9 mouse cellular contexts compared by ENCODE assay signal in the genomic region with DNA sequence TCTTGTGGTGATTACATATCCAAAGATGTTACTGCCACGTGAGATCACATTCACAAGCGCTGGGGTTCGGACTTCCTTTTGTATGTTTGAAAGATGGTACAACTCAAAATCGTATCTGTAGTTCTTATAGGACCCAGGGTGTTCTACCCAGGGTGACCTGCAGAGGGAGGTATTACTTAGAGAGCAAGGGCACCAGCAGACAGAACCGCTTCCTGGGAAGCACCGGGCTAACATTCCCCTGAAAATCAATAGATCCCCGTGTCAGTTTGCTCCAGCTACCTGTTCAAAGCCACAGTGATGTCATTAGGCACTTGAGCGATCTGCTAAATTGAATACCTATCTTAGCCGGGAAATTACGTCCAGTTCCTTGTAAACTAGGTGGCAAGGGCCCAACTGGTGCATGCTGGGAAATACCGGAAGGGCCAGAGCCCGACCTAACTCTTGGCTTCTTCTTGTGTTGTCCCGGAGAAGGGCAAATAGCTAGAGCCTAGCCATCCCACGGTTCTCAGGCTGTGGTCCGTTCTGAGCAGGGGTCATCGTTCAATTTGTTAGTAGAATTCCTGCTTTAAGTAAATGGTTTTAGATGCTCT. TPM values are rescaled to one million over a fixed set of nuclear protein-coding genes. Genes with fewer than 3 reads are reported as not detected.
DNase-seq lines count a peak whose midpoint lies in the region; ATAC-seq and TF ChIP-seq lines count a peak whose summit lies in the region.
"Had no signal": no experiment of that assay in that cellular context is flagged by ENCODE, and none has a peak within 500 bp of the region (broad histone marks: within the 10 kb centered on the region; RNA-seq: fewer than 3 reads in every experiment).

No protein-coding gene starts in this region.

- peak; percentile 73 for DNase-seq in intestine, embryonic 14.5 days (ENCODE audit: low spot score)
- DNase-seq in brain, adult 2 months (ENCODE audit: low read depth, low spot score): peak; percentile 63
- DNase-seq in gastrocnemius, postnatal 14 days: peak; percentile 61
- DNase-seq in layer of hippocampus, adult 9-11 months: peak; percentile 59
- DNase-seq in thymus, postnatal 4 days: peak; percentile 78

- 0 out of 2 replicates have a peak, but pooled peaks cover 2% of the 10 kb centered on the region for H3K9me3 ChIP-seq in intestine, embryonic 14.5 days (ENCODE audit: control insufficient read depth, low read length)
- H3K9me3 ChIP-seq in intestine, embryonic 15.5 days: no peaks in the 10 kb centered on the region
- H3K9me3 ChIP-seq in ES-Bruce4 (replicated peaks; ENCODE audit: control insufficient read depth, insufficient read depth, low read length, poor library complexity, severe bottlenecking): no peaks in the 10 kb centered on the region
- H3K9me3 ChIP-seq: embryonic facial prominence, embryonic 13.5 days had no signal

- intact Hi-C loops in gastrocnemius, postnatal 14 days (cut with DNase I; ENCODE audit: low total_unique reads): no loop called here

- H3K4me2 ChIP-seq in intestine, embryonic 14.5 days (ENCODE audit: low read length): no peak overlapping the region
- H3K4me2 ChIP-seq in intestine, embryonic 15.5 days (replicated peaks): no peak overlapping the region
- peak overlapping the region; percentile 18 for H3K4me2 ChIP-seq in myocyte (ENCODE audit: low read depth)
- H3K4me2 ChIP-seq: embryonic facial prominence, embryonic 13.5 days had no signal

- H3K4me3 ChIP-seq in intestine, embryonic 14.5 days (ENCODE audit: low read depth, low read length): no peak overlapping the region
- H3K4me3 ChIP-seq in intestine, embryonic 15.5 days (replicated peaks): no peak overlapping the region
- H3K4me3 ChIP-seq in ES-Bruce4 (ENCODE audit: low read depth, low read length): no peak overlapping the region
- H3K4me3 ChIP-seq in myocyte: no peak overlapping the region
- H3K4me3 ChIP-seq: embryonic facial prominence, embryonic 13.5 days had no signal

- H3K9ac ChIP-seq in intestine, embryonic 14.5 days (ENCODE audit: low read length): no peak overlapping the region
- no peak overlapping the region for H3K9ac ChIP-seq in intestine, embryonic 15.5 days
- no peak overlapping the region for H3K9ac ChIP-seq in ES-Bruce4 (ENCODE audit: low read depth, poor library complexity, severe bottlenecking)
- H3K9ac ChIP-seq: embryonic facial prominence, embryonic 13.5 days had no signal

- H3K27me3 ChIP-seq in intestine, embryonic 14.5 days (replicated peaks; ENCODE audit: control insufficient read depth, insufficient read depth, low read length): no peaks in the 10 kb centered on the region
- H3K27me3 ChIP-seq in intestine, embryonic 15.5 days (replicated peaks): no peaks in the 10 kb centered on the region
- H3K27me3 ChIP-seq in ES-Bruce4 (ENCODE audit: control insufficient read depth, insufficient read depth, low read length, poor library complexity, severe bottlenecking) (no peaks in the 10 kb centered on the region), myocyte (ENCODE audit: control insufficient read depth, insufficient read depth, insufficient read length) (no peaks in the 10 kb centered on the region)
- H3K27me3 ChIP-seq: embryonic facial prominence, embryonic 13.5 days had no signal

- H3K27ac ChIP-seq in intestine, embryonic 14.5 days (ENCODE audit: low read depth): no peak overlapping the region
- no peak overlapping the region for H3K27ac ChIP-seq in intestine, embryonic 15.5 days
- no peak overlapping the region for H3K27ac ChIP-seq in ES-Bruce4 (ENCODE audit: insufficient read depth, low read length)
- H3K27ac ChIP-seq: embryonic facial prominence, embryonic 13.5 days had no signal

- TF ChIP-seq CTCF in ES-Bruce4 (IDR thresholded peaks at IDR 0.05; ENCODE audit: low read depth, low read length): peak; percentile 56

- no peaks in the 10 kb centered on the region for H3K36me3 ChIP-seq in intestine, embryonic 14.5 days (ENCODE audit: control insufficient read depth, insufficient read depth, low read length)
- no peaks in the 10 kb centered on the region for H3K36me3 ChIP-seq in intestine, embryonic 15.5 days
- H3K36me3 ChIP-seq in ES-Bruce4 (ENCODE audit: control insufficient read depth, insufficient read depth, low read length, poor library complexity, severe bottlenecking) (no peaks in the 10 kb centered on the region), myocyte (ENCODE audit: control insufficient read depth, insufficient read depth) (no peaks in the 10 kb centered on the region)
- H3K36me3 ChIP-seq: embryonic facial prominence, embryonic 13.5 days had no signal

- H3K4me1 ChIP-seq in intestine, embryonic 14.5 days (replicated peaks; ENCODE audit: control insufficient read depth, insufficient read depth, low read length): no peaks in the 10 kb centered on the region
- H3K4me1 ChIP-seq in intestine, embryonic 15.5 days (replicated peaks): peaks cover 8% of the 10 kb centered on the region
- peaks cover 2% of the 10 kb centered on the region for H3K4me1 ChIP-seq in ES-Bruce4 (ENCODE audit: control insufficient read depth, insufficient read depth, low read length)
- H3K4me1 ChIP-seq: embryonic facial prominence, embryonic 13.5 days had no signal

- no peak overlapping the region for H3ac ChIP-seq in myocyte (ENCODE audit: control insufficient read depth, insufficient read length)

- TF ChIP-seq EP300 in ES-Bruce4 (IDR thresholded peaks at IDR 0.05; ENCODE audit: insufficient read depth, low read depth, low read length): no peak

- no peak for TF ChIP-seq POLR2A in ES-Bruce4 (IDR thresholded peaks at IDR 0.05; ENCODE audit: insufficient read depth, low read length)
- no peak for TF ChIP-seq POLR2A in myocyte (IDR thresholded peaks at IDR 0.05; ENCODE audit: insufficient read length, low read depth)

- no peaks in the 10 kb centered on the region for H3K79me2 ChIP-seq in myocyte (ENCODE audit: control insufficient read depth, insufficient read depth)

- WGBS in intestine, embryonic 14.5 days: 50% methylated on average over 16 of the region's 16 CpGs
- WGBS in intestine, embryonic 15.5 days: 48% methylated on average over 16 of the region's 16 CpGs

- ATAC-seq in intestine, embryonic 14.5 days (replicated peaks; ENCODE audit: low FRiP score, low TSS enrichment, low read depth): no peak
- no peak for ATAC-seq in intestine, embryonic 15.5 days

TF ChIP-seq in myocyte, 11 proteins besides CTCF, POLR2A, EP300 and RAD21:
- TF ChIP-seq SRF (IDR thresholded peaks at IDR 0.05; ENCODE audit: control insufficient read depth, insufficient read length, low read depth) (no peak), POLR2AphosphoS2 (IDR thresholded peaks at IDR 0.05; ENCODE audit: insufficient read length, low read depth) (no peak), MAX (IDR thresholded peaks at IDR 0.05; ENCODE audit: low read depth) (no peak), MYOG (IDR thresholded peaks at IDR 0.05; ENCODE audit: control insufficient read depth in 1 of 3, insufficient read depth in 1 of 3, insufficient read length in 2 of 3, low read depth in 2 of 3) (no peak), TCF12 (IDR thresholded peaks at IDR 0.05; ENCODE audit: insufficient read depth, poor library complexity, severe bottlenecking) (no peak), MYOD1 (IDR thresholded peaks at IDR 0.05; ENCODE audit: control insufficient read depth in 1 of 3, insufficient read length in 2 of 3, low read depth in 2 of 3) (no peak), USF1 (IDR thresholded peaks at IDR 0.05; ENCODE audit: low read depth) (no peak), TCF3 (IDR thresholded peaks at IDR 0.05; ENCODE audit: insufficient read length, low read depth) (no peak)
TF ChIP-seq in myocyte: peak in this region for 0.

RNA-seq across cellular contexts. Expression of a gene that starts 14.2 kb away (rescaled TPM):
- 0.97 and 1.4 TPM in 2 replicates for polyA plus RNA-seq in intestine, embryonic 14.5 days (2014; fragmentation: Nextera tagmentation; extraction: Ambion mirVana)
- 1.2 and 1.4 TPM in 2 replicates for polyA plus RNA-seq in intestine, embryonic 15.5 days (2015; fragmentation: Nextera tagmentation; extraction: Ambion mirVana)
- polyA plus RNA-seq in ES-Bruce4 (2011; ENCODE audit: insufficient read depth, insufficient read length, low read depth, missing spikeins) (not detected in 2 replicates), myocyte (2012; fragmentation: generic; extraction: Trizol) (0.02 TPM)
- under 1 TPM in 1 of 2 experiments, not detected in 1; 0.13 TPM for total RNA-seq in gastrocnemius, postnatal 14 days (2021)

RNA-seq across cellular contexts. Expression of a gene that starts 27.6 kb away (rescaled TPM):
- polyA plus RNA-seq in intestine, embryonic 14.5 days (2014; fragmentation: Nextera tagmentation; extraction: Ambion mirVana): not detected in 2 replicates
- 0.21 TPM in 1 of 2 replicates, not detected in the other for polyA plus RNA-seq in intestine, embryonic 15.5 days (2015; fragmentation: Nextera tagmentation; extraction: Ambion mirVana)
- 0.56 and 0.84 TPM in 2 replicates for polyA plus RNA-seq in ES-Bruce4 (2011; ENCODE audit: insufficient read depth, insufficient read length, low read depth, missing spikeins)
- total RNA-seq in gastrocnemius, postnatal 14 days (2021): under 1 TPM; 0.04 to 0.09 TPM
- polyA plus RNA-seq in myocyte (2012; fragmentation: generic; extraction: Trizol): 0.01 TPM

RNA-seq across cellular contexts. Expression of a gene that starts 48.0 kb away (rescaled TPM):
- 2.8 and 3.0 TPM in 2 replicates for polyA plus RNA-seq in intestine, embryonic 14.5 days (2014; fragmentation: Nextera tagmentation; extraction: Ambion mirVana)
- 2.1 and 2.5 TPM in 2 replicates for polyA plus RNA-seq in intestine, embryonic 15.5 days (2015; fragmentation: Nextera tagmentation; extraction: Ambion mirVana)
- 11.0 and 11.7 TPM in 2 replicates for polyA plus RNA-seq in ES-Bruce4 (2011; ENCODE audit: insufficient read depth, insufficient read length, low read depth, missing spikeins)
- total RNA-seq in gastrocnemius, postnatal 14 days (2021): 1 to 10 TPM; 4.1 to 4.6 TPM
- polyA plus RNA-seq in myocyte (2012; fragmentation: generic; extraction: Trizol): 3.7 TPM
